Mouse (Mus musculus): Measurements from ENCODE around the gene Sspo. TPM values are rescaled to one million over a fixed set of nuclear protein-coding genes. Genes with fewer than 3 reads are reported as not detected.
A peak's percentile ranks its signal among the peaks of the same experiment; 100 is the strongest.

Sspo gene
- total and polyA plus RNA-seq, 2 experiments from 2014 or later, result 1.2 to 7.3 TPM

DNA sequence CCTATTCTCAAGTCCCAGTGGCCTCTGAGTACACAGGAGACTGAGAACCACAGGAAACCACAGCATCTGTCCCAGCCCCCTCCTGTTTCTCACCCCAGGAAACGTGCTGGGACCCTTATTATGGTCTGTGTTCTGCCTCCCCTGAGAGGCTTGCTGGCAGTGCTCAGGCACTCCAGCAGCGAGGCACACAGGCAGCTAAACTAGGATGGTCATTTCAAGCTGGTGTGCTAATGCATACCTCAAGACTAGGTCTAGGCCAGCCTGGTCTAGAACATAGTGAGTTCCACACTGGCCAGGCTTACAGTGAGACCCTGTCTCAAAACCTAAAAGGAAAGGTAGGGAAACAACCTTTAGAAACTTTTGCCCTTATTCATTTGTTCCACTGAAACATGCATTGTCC lies 27.4 kb upstream of the Sspo start:
- H3K4me1 ChIP-seq (ENCODE audit: insufficient read depth, low read length), result no peaks in the 10 kb centered on the region
- no peaks in the 10 kb centered on the region for H3K27me3 ChIP-seq (ENCODE audit: insufficient read depth, low read length)
- H3K4me2 ChIP-seq (ENCODE audit: low read depth, low read length, poor library complexity, severe bottlenecking), result no peak overlapping the region
- H3K4me3 ChIP-seq (ENCODE audit: low read depth, low read length), result no peak overlapping the region
- 13% methylated on average over 2 of the region's 2 CpGs for WGBS
- DNase-seq (ENCODE audit: low spot score) (no peak), ATAC-seq (ENCODE audit: low FRiP score) (no peak)
- H3K36me3 ChIP-seq (ENCODE audit: insufficient read depth, low read length), result peaks cover 23% of the 10 kb centered on the region
- H3K27ac ChIP-seq (ENCODE audit: low read depth, low read length), result no peak overlapping the region
- no peaks in the 10 kb centered on the region for H3K9me3 ChIP-seq (ENCODE audit: low read length)
- no peak overlapping the region for H3K9ac ChIP-seq (replicated peaks; ENCODE audit: low read length, poor library complexity, severe bottlenecking)
- TF ChIP-seq CTCF (IDR thresholded peaks at IDR 0.05), result no peak

DNA sequence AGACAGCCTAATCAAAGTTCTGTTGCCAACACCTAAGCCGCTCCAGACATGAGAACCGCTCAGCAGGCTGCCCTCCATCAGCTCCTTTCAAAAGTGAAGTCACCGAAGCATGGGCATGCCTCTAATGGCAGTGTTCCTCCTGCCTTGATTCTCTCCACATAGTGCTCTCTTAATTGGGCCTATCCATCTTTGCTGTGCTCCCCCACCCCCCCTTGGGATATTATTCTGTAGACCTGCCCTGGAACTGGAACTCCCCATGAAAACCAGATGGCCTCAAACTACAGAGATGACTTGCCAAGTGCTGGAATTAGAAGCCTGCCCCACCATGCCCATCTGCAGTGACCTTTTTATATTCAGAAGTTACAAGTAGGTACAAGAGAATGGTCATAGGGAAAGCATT lies 24.7 kb upstream of the Sspo start:
- no peak for ATAC-seq (ENCODE audit: low FRiP score)
- Histone ChIP-seq H3K27ac (ENCODE audit: low read depth, low read length) (no peak overlapping the region), H3K27me3 (ENCODE audit: insufficient read depth, low read length) (no peaks in the 10 kb centered on the region), H3K4me3 (ENCODE audit: low read depth, low read length) (no peak overlapping the region), H3K36me3 (ENCODE audit: insufficient read depth, low read length) (no peaks in the 10 kb centered on the region), H3K9me3 (ENCODE audit: low read length) (no peaks in the 10 kb centered on the region), H3K9ac (replicated peaks; ENCODE audit: low read length, poor library complexity, severe bottlenecking) (no peak overlapping the region), H3K4me2 (ENCODE audit: low read depth, low read length, poor library complexity, severe bottlenecking) (no peak overlapping the region), H3K4me1 (ENCODE audit: insufficient read depth, low read length) (no peaks in the 10 kb centered on the region)
- 78% methylated on average over 3 of the region's 3 CpGs for WGBS
- DNase-seq (ENCODE audit: low spot score), result no peak
- no peak for TF ChIP-seq CTCF (IDR thresholded peaks at IDR 0.05)

DNA sequence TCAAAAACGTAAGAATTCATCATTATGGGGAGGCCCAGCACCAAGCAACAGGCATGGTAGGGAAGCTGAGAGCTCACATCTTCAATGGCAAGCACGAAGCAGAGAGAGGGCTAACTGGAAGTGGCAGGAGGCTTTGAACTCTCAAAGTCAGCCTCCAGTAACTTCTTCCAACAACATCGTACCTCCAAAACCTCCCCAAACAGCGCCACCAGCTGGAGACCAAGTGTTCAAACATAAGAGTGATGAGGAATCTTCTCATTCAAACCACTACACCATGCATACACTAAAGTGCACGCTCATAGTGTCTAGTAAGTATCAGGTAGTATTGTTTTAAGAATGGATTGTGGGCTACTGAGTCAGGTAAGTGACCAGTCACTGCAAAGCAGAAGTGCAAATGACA lies 24.0 kb upstream of the Sspo start:
- DNase-seq (ENCODE audit: low spot score), result no peak
- H3K9me3 ChIP-seq (ENCODE audit: low read length), result no peaks in the 10 kb centered on the region
- H3K4me3 ChIP-seq (ENCODE audit: low read depth, low read length), result no peak overlapping the region
- ATAC-seq (ENCODE audit: low FRiP score), result no peak
- no peak overlapping the region for H3K9ac ChIP-seq (replicated peaks; ENCODE audit: low read length, poor library complexity, severe bottlenecking)
- H3K27me3 ChIP-seq (ENCODE audit: insufficient read depth, low read length), result no peaks in the 10 kb centered on the region
- no peaks in the 10 kb centered on the region for H3K36me3 ChIP-seq (ENCODE audit: insufficient read depth, low read length)
- H3K27ac ChIP-seq (ENCODE audit: low read depth, low read length), result no peak overlapping the region
- TF ChIP-seq CTCF (IDR thresholded peaks at IDR 0.05), result peak; percentile 22; the same call in 1 of the 2 replicates
- H3K4me2 ChIP-seq (ENCODE audit: low read depth, low read length, poor library complexity, severe bottlenecking), result no peak overlapping the region
- 67% methylated on average over 5 of the region's 5 CpGs for WGBS
- H3K4me1 ChIP-seq (ENCODE audit: insufficient read depth, low read length), result no peaks in the 10 kb centered on the region

DNA sequence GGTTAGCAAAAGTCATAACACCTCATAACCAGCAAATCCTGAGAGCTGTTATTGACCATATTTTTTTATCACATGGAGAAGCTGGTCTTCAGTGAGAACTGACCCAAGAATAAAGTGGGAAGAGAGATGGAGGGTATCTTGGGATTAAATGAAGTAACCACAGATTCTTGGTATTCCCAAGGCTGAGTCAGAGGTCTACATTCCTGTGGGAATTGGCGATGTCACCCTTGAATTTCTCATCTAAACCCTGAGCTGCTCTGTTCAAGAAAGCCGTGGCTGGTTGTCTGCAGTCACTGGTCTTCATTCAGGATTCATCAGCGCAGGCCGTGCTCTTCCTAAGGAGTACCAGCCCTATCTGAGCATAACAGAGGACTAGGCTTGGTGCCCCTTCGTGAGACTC lies 21.1 kb upstream of the Sspo start:
- Histone ChIP-seq H3K4me3 (ENCODE audit: low read depth, low read length) (no peak overlapping the region), H3K36me3 (ENCODE audit: insufficient read depth, low read length) (no peaks in the 10 kb centered on the region), H3K9ac (replicated peaks; ENCODE audit: low read length, poor library complexity, severe bottlenecking) (no peak overlapping the region), H3K27ac (ENCODE audit: low read depth, low read length) (no peak overlapping the region), H3K9me3 (ENCODE audit: low read length) (no peaks in the 10 kb centered on the region), H3K27me3 (ENCODE audit: insufficient read depth, low read length) (no peaks in the 10 kb centered on the region), H3K4me2 (ENCODE audit: low read depth, low read length, poor library complexity, severe bottlenecking) (no peak overlapping the region), H3K4me1 (ENCODE audit: insufficient read depth, low read length) (no peaks in the 10 kb centered on the region)
- TF ChIP-seq CTCF (IDR thresholded peaks at IDR 0.05), result no peak
- DNase-seq (ENCODE audit: low spot score) (no peak), ATAC-seq (ENCODE audit: low FRiP score) (no peak)
- WGBS, result 80% methylated on average over 5 of the region's 5 CpGs

DNA sequence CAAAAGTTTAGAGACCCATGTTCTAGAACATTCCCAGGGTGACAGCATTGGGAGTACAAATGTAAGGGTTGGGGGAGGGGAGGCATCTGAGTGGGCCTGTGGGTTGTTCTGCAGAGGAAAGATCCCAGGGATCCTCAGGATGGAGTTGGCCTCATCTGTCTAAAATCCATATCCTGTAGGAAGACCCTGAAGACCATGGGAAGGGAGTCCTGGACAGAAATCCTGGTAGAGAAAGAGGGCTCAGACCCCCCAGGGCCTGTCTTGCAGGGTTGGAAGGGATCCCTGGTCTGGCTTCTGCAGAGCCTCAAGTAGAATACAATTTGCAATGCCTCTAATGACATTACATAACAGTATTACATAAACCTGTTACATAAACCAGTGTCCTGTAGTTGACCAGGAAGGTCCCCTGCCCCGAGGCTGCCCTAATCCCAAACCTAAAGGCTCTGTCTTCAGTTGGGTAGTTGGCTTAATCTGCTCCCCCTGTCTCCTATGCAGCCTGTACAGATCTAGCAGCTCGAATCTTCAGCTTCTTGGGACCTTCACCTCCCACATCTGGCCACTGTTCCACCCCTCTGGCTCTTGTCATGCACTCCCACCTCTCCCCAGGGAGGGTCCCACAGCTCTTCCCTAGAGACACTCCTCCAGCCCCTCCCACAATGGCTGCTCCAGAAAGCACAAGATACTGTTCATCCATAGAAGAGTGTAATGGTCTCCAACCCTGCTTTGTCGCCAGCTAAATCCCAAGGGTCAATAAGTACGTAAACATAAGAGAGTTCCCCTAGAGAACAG lies 19.1 kb upstream of the Sspo start:
- Histone ChIP-seq H3K4me2 (ENCODE audit: low read depth, low read length, poor library complexity, severe bottlenecking) (no peak overlapping the region), H3K4me3 (ENCODE audit: low read depth, low read length) (no peak overlapping the region), H3K27me3 (ENCODE audit: insufficient read depth, low read length) (no peaks in the 10 kb centered on the region), H3K9ac (replicated peaks; ENCODE audit: low read length, poor library complexity, severe bottlenecking) (no peak overlapping the region), H3K36me3 (ENCODE audit: insufficient read depth, low read length) (no peaks in the 10 kb centered on the region), H3K9me3 (ENCODE audit: low read length) (no peaks in the 10 kb centered on the region), H3K27ac (ENCODE audit: low read depth, low read length) (no peak overlapping the region), H3K4me1 (ENCODE audit: insufficient read depth, low read length) (no peaks in the 10 kb centered on the region)
- WGBS, result 67% methylated on average over 4 of the region's 4 CpGs
- ATAC-seq (ENCODE audit: low FRiP score) (no peak), DNase-seq (ENCODE audit: low spot score) (no peak)
- no peak for TF ChIP-seq CTCF (IDR thresholded peaks at IDR 0.05)

DNA sequence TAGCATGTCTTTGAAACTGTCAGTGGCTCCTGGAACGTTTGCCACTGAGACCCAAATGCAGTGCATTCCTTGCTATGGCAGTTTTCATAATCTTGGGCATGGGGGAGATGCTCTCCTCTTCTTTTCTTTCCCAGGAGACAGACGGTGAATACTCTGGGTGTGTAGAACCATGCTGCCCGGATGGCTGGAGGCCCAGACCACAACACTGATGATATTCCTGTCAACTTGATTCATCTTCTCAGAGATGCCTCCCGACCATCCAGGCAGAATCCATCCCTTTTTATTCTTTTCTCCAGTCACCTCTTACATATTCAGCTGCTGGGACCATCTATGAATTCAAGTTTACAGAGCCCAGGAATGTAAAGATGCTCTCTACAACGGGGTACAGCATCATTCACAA lies 17.3 kb upstream of the Sspo start:
- no peak overlapping the region for H3K4me3 ChIP-seq (ENCODE audit: low read depth, low read length)
- no peaks in the 10 kb centered on the region for H3K4me1 ChIP-seq (ENCODE audit: insufficient read depth, low read length)
- H3K9me3 ChIP-seq (ENCODE audit: low read length), result no peaks in the 10 kb centered on the region
- no peak overlapping the region for H3K9ac ChIP-seq (replicated peaks; ENCODE audit: low read length, poor library complexity, severe bottlenecking)
- H3K27ac ChIP-seq (ENCODE audit: low read depth, low read length), result no peak overlapping the region
- H3K36me3 ChIP-seq (ENCODE audit: insufficient read depth, low read length), result no peaks in the 10 kb centered on the region
- 71% methylated on average over 5 of the region's 5 CpGs for WGBS
- no peak overlapping the region for H3K4me2 ChIP-seq (ENCODE audit: low read depth, low read length, poor library complexity, severe bottlenecking)
- H3K27me3 ChIP-seq (ENCODE audit: insufficient read depth, low read length), result no peaks in the 10 kb centered on the region
- ATAC-seq (ENCODE audit: low FRiP score) (no peak), DNase-seq (ENCODE audit: low spot score) (no peak)
- no peak for TF ChIP-seq CTCF (IDR thresholded peaks at IDR 0.05)
